Mouse (Mus musculus): ENCODE measurements at regions not wholly inside any gene's neighbourhood (a gene's known extent, or its start where the extent isn't known, plus 50 kb on each side); places are given as distances from the start of the nearest gene placed in this dataset.

DNA sequence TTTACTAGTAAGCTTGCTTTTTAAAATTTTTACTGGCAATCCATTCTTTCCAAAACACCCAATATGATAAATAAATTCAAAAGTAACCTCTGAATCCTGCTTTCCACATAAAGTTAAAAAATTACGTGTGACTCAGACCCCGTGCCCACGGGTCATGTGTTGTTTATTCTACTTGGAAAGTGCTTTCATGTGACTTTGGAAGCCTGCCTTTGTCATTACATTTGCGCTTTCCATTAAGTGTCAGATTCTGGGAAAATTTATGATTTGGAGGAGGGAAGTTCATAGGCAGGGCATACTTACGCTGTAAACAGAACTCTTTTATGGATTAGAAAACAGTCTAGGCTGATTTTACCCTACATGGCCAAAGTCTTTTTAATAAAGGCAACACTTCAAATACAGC lies 466.8 kb upstream of the Adamts5 start:
- no peak overlapping the region for H3K4me3 ChIP-seq (ENCODE audit: low read depth, low read length)
- no peaks in the 10 kb centered on the region for H3K27me3 ChIP-seq (ENCODE audit: insufficient read depth, low read length)
- no peak overlapping the region for H3K9ac ChIP-seq (replicated peaks)
- no peak overlapping the region for H3K4me2 ChIP-seq (ENCODE audit: low read depth, low read length)
- DNase-seq (no peak), ATAC-seq (no peak)
- H3K36me3 ChIP-seq (replicated peaks; ENCODE audit: insufficient read depth, low read length) = no peaks in the 10 kb centered on the region
- no peaks in the 10 kb centered on the region for H3K4me1 ChIP-seq (ENCODE audit: insufficient read depth)
- H3K27ac ChIP-seq (ENCODE audit: low read depth) = no peak overlapping the region
- WGBS (ENCODE audit: insufficient replicate concordance) = 72% methylated on average over 5 of the region's 5 CpGs
- TF ChIP-seq EP300 (IDR thresholded peaks at IDR 0.05; ENCODE audit: low read depth) = no peak
- no peak for TF ChIP-seq CTCF (IDR thresholded peaks at IDR 0.05; ENCODE audit: low read depth)
- H3K9me3 ChIP-seq (ENCODE audit: low read length) = no peaks in the 10 kb centered on the region

DNA sequence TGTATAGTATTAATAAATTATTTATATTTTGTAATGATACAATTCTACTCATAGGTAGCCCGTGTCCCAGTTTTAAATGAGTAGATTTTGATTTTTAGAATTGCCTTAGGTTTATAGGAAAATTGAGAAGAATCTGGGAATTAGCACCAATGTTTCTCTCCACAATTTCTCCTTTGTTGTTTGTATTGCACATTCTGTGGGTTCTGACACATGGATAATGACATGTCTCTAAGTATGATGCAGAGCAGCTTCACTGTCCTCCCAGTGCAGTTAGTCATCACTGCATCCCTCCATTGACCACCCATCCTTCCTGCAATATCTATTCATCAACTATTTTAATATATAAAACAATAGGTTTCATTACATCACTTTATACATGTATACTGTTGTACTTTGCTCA lies 464.6 kb upstream of the Adamts5 start:
- no peak for ATAC-seq
- H3K4me1 ChIP-seq (ENCODE audit: insufficient read depth) = no peaks in the 10 kb centered on the region

DNA sequence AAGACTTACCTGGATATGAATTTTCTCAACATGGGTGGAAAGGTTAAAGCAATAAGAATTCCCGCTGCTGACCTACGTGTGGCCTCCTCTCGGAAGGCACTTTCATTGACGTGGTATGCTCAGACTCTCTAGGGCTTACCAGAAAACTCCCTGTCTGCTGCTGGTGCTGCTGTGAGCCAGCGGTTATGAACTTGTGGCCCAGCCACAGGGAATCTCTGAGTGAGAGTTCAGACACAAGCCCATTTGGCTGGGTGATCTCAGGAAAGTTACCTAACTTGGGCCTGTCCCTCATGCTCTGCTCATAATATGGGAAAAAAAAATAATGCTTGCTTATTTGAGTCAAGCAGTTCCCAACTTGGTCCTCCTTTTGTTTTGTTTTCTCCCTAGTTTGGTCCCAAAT lies 459.5 kb upstream of the Adamts5 start:
- Histone ChIP-seq H3K4me3 (ENCODE audit: low read depth, low read length) (no peak overlapping the region), H3K9ac (replicated peaks) (no peak overlapping the region), H3K27me3 (ENCODE audit: insufficient read depth, low read length) (no peaks in the 10 kb centered on the region), H3K4me1 (ENCODE audit: insufficient read depth) (no peaks in the 10 kb centered on the region), H3K36me3 (replicated peaks; ENCODE audit: insufficient read depth, low read length) (no peaks in the 10 kb centered on the region), H3K27ac (ENCODE audit: low read depth) (no peak overlapping the region), H3K4me2 (ENCODE audit: low read depth, low read length) (no peak overlapping the region), H3K9me3 (ENCODE audit: low read length) (no peaks in the 10 kb centered on the region)
- 84% methylated on average over 5 of the region's 5 CpGs for WGBS (ENCODE audit: insufficient replicate concordance)
- ATAC-seq (no peak), DNase-seq (no peak)
- TF ChIP-seq CTCF (IDR thresholded peaks at IDR 0.05; ENCODE audit: low read depth) (no peak), EP300 (IDR thresholded peaks at IDR 0.05; ENCODE audit: low read depth) (no peak)

More for the DNA sequence above, 464.6 kb upstream of the Adamts5 start:
- Histone ChIP-seq H3K27me3 (ENCODE audit: insufficient read depth, low read length) (no peaks in the 10 kb centered on the region), H3K9me3 (ENCODE audit: low read length) (no peaks in the 10 kb centered on the region), H3K4me2 (ENCODE audit: low read depth, low read length) (no peak overlapping the region), H3K9ac (replicated peaks) (no peak overlapping the region), H3K4me3 (ENCODE audit: low read depth, low read length) (no peak overlapping the region), H3K36me3 (replicated peaks; ENCODE audit: insufficient read depth, low read length) (no peaks in the 10 kb centered on the region), H3K27ac (ENCODE audit: low read depth) (no peak overlapping the region)
- TF ChIP-seq EP300 (IDR thresholded peaks at IDR 0.05; ENCODE audit: low read depth) = no peak
- TF ChIP-seq CTCF (IDR thresholded peaks at IDR 0.05; ENCODE audit: low read depth) = no peak
- no peak for DNase-seq
- 77% methylated on average over 1 of the region's 1 CpGs for WGBS (ENCODE audit: insufficient replicate concordance)

DNA sequence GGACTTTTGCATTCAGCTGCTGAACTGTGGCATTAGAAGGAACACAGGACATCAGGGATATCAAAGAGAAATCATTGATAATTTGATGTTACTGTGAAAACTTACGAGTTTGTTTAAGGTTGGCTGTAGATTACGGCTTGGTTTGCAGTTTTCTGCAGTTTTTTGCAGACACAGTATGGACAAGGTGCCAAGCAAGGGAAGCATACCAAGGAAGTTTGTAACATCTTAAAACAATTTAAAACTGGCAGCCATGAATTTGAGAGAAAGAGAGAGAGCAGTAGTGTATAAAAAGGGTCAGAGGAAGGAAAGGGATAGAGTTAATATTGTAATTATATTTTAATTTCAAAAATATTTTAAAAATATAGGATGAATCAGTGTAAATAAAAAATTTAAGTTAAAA lies 453.4 kb upstream of the Adamts5 start:
- no peak overlapping the region for H3K27ac ChIP-seq (ENCODE audit: low read depth)
- WGBS (ENCODE audit: insufficient replicate concordance) = 71% methylated on average over 2 of the region's 2 CpGs
- DNase-seq (no peak), ATAC-seq (no peak)
- no peak overlapping the region for H3K4me3 ChIP-seq (ENCODE audit: low read depth, low read length)
- no peak overlapping the region for H3K9ac ChIP-seq (replicated peaks)
- no peaks in the 10 kb centered on the region for H3K36me3 ChIP-seq (replicated peaks; ENCODE audit: insufficient read depth, low read length)
- H3K4me2 ChIP-seq (ENCODE audit: low read depth, low read length) = no peak overlapping the region
- H3K4me1 ChIP-seq (ENCODE audit: insufficient read depth) = no peaks in the 10 kb centered on the region
- no peak for TF ChIP-seq CTCF (IDR thresholded peaks at IDR 0.05; ENCODE audit: low read depth)
- TF ChIP-seq EP300 (IDR thresholded peaks at IDR 0.05; ENCODE audit: low read depth) = no peak
- no peaks in the 10 kb centered on the region for H3K9me3 ChIP-seq (ENCODE audit: low read length)
- no peaks in the 10 kb centered on the region for H3K27me3 ChIP-seq (ENCODE audit: insufficient read depth, low read length)

DNA sequence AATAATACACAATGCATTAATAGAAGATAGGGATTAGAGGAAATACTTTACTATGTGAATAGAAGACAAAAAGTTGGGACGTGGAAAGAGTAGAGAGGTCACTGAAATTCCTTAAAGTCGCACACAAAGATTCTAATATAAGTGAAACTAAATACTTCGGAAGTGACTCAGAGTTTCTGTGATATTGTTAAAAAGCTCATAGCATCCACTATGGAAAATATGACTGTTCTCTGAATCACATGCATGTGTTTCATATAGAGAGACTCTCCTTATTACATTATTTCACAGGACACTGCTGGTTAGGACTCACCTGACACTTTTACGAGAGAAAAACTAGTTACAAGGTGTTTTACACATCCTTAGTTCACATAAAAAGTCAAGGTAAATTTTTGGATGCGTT lies 446.1 kb upstream of the Adamts5 start:
- no peak for ATAC-seq
- DNase-seq = no peak
- 74% methylated on average over 5 of the region's 5 CpGs for WGBS (ENCODE audit: insufficient replicate concordance)

DNA sequence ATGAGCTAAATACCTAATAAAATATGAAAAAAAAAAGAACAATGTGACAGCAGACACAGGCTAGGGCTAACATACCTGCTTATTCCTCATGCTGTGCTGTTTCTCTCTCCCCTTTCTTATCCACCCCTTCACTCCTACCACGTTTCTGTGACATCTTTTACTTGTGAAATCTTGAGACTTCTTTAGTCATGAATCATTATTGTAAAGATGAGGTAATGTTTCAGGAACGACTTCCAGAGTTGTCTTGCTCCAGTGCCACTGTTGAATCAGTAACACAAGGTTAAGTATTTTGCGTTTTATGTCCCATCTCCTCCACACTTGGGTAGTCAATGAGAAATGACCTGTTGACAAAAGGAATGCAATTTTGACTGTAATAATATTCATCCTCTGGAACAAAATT lies 445.3 kb upstream of the Adamts5 start:
- no peak for ATAC-seq

More for the DNA sequence above, 446.1 kb upstream of the Adamts5 start:
- H3K9ac ChIP-seq (replicated peaks) = no peak overlapping the region
- H3K4me3 ChIP-seq (ENCODE audit: low read depth, low read length) = no peak overlapping the region
- H3K27ac ChIP-seq (ENCODE audit: low read depth) = no peak overlapping the region
- no peak for TF ChIP-seq EP300 (IDR thresholded peaks at IDR 0.05; ENCODE audit: low read depth)
- no peak for TF ChIP-seq CTCF (IDR thresholded peaks at IDR 0.05; ENCODE audit: low read depth)
- H3K36me3 ChIP-seq (replicated peaks; ENCODE audit: insufficient read depth, low read length) = no peaks in the 10 kb centered on the region
- no peaks in the 10 kb centered on the region for H3K9me3 ChIP-seq (ENCODE audit: low read length)
- no peak overlapping the region for H3K4me2 ChIP-seq (ENCODE audit: low read depth, low read length)
- H3K27me3 ChIP-seq (ENCODE audit: insufficient read depth, low read length) = no peaks in the 10 kb centered on the region
- H3K4me1 ChIP-seq (ENCODE audit: insufficient read depth) = no peaks in the 10 kb centered on the region

DNA sequence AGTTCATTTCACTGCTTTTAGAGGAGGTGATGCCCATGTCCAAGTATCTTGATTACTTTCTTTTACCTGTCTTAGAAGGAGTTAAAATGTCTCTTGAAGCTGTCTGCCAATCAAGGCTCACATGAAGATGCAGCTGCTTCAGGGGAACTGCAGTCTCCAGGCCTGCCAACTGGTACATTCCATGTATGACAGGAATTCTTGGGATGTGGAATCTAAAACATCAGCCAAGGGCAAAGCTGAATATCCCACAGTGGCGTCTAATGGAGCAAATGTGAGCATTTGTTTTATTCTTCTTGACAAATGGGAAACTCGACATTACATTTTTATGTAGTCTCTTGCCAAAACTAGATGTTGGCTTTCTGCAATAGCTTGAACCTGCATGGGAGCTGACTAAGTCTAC lies 438.7 kb upstream of the Adamts5 start:
- Histone ChIP-seq H3K4me1 (ENCODE audit: insufficient read depth) (no peaks in the 10 kb centered on the region), H3K27ac (ENCODE audit: low read depth) (no peak overlapping the region), H3K9me3 (ENCODE audit: low read length) (no peaks in the 10 kb centered on the region), H3K9ac (replicated peaks) (no peak overlapping the region), H3K4me2 (ENCODE audit: low read depth, low read length) (no peak overlapping the region), H3K4me3 (ENCODE audit: low read depth, low read length) (no peak overlapping the region), H3K27me3 (ENCODE audit: insufficient read depth, low read length) (no peaks in the 10 kb centered on the region), H3K36me3 (replicated peaks; ENCODE audit: insufficient read depth, low read length) (no peaks in the 10 kb centered on the region)
- 66% methylated on average over 2 of the region's 2 CpGs for WGBS (ENCODE audit: insufficient replicate concordance)
- TF ChIP-seq EP300 (IDR thresholded peaks at IDR 0.05; ENCODE audit: low read depth) (no peak), CTCF (IDR thresholded peaks at IDR 0.05; ENCODE audit: low read depth) (no peak)
- DNase-seq (no peak), ATAC-seq (no peak)

More for the DNA sequence above, 445.3 kb upstream of the Adamts5 start:
- WGBS (ENCODE audit: insufficient replicate concordance) = 55% methylated on average over 3 of the region's 3 CpGs
- Histone ChIP-seq H3K27ac (ENCODE audit: low read depth) (no peak overlapping the region), H3K27me3 (ENCODE audit: insufficient read depth, low read length) (no peaks in the 10 kb centered on the region), H3K4me1 (ENCODE audit: insufficient read depth) (no peaks in the 10 kb centered on the region), H3K9me3 (ENCODE audit: low read length) (no peaks in the 10 kb centered on the region), H3K36me3 (replicated peaks; ENCODE audit: insufficient read depth, low read length) (no peaks in the 10 kb centered on the region), H3K9ac (replicated peaks) (no peak overlapping the region), H3K4me3 (ENCODE audit: low read depth, low read length) (no peak overlapping the region), H3K4me2 (ENCODE audit: low read depth, low read length) (no peak overlapping the region)
- TF ChIP-seq EP300 (IDR thresholded peaks at IDR 0.05; ENCODE audit: low read depth) (no peak), CTCF (IDR thresholded peaks at IDR 0.05; ENCODE audit: low read depth) (no peak)
- DNase-seq = no peak

Data from liver, postnatal 0 days (tissue).